ENCODE assay signal across 17 mouse cellular contexts in the genomic region with DNA sequence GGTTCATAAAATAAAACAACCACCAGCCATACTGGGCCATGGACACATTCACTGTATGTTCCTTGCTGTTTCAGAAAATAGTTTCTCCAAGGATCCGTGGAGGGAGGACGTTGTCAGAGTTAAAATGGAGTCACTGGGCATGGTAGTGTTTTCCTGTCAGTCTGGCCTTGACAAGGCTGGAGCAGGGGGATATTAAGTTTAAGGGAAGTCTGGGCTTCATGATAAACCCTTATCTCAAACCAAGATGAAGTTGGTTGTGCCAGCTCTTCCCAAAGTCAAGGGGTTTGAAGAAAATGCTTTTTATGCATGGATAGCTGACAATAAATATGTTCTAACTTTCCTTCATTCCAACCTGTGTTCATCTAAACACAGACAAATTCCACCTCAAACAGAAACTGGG.
A peak's percentile ranks its signal among the peaks of the same experiment; 100 is the strongest.
DNase-seq lines count a peak whose midpoint lies in the region; ATAC-seq and TF ChIP-seq lines count a peak whose summit lies in the region.
"Had no signal": no experiment of that assay in that cellular context is flagged by ENCODE, and none has a peak within 500 bp of the region (broad histone marks: within the 10 kb centered on the region; RNA-seq: fewer than 3 reads in every experiment).

No protein-coding gene starts in this region.

- WGBS in liver, embryonic 11.5 days = 49% methylated on average over 2 of the region's 2 CpGs
- 81% methylated on average over 2 of the region's 2 CpGs for WGBS in intestine, embryonic 15.5 days
- 36% methylated on average over 2 of the region's 2 CpGs for WGBS in liver, postnatal 0 days (ENCODE audit: insufficient replicate concordance)
- WGBS in forebrain, embryonic 12.5 days = 94% methylated on average over 2 of the region's 2 CpGs

- H3K4me1 ChIP-seq in liver, embryonic 11.5 days (replicated peaks; ENCODE audit: control insufficient read depth, insufficient read depth, low read length) = peaks cover 9% of the 10 kb centered on the region
- no peaks in the 10 kb centered on the region for H3K4me1 ChIP-seq in intestine, embryonic 15.5 days (replicated peaks)
- no peaks in the 10 kb centered on the region for H3K4me1 ChIP-seq in liver, postnatal 0 days (ENCODE audit: insufficient read depth)
- H3K4me1 ChIP-seq in forebrain, embryonic 12.5 days = peaks cover 6% of the 10 kb centered on the region; the same call in 1 of the 2 replicates
- H3K4me1 ChIP-seq: embryonic facial prominence, embryonic 12.5 days; limb, embryonic 12.5 days; midbrain, embryonic 12.5 days; neural tube, embryonic 12.5 days had no signal

- H3K9me3 ChIP-seq in liver, embryonic 11.5 days (ENCODE audit: control insufficient read depth, low read length) = no peaks in the 10 kb centered on the region
- no peaks in the 10 kb centered on the region for H3K9me3 ChIP-seq in intestine, embryonic 15.5 days
- H3K9me3 ChIP-seq in liver, postnatal 0 days (ENCODE audit: low read length) = no peaks in the 10 kb centered on the region
- no peaks in the 10 kb centered on the region for H3K9me3 ChIP-seq in forebrain, embryonic 12.5 days
- H3K9me3 ChIP-seq: embryonic facial prominence, embryonic 12.5 days; limb, embryonic 12.5 days had no signal

- TF ChIP-seq EP300 in liver, postnatal 0 days (IDR thresholded peaks at IDR 0.05; ENCODE audit: low read depth) = peak; percentile 56; the same call in 1 of the 2 replicates

- DNase-seq in liver, embryonic 11.5 days (ENCODE audit: low spot score) = no peak
- no peak for DNase-seq in liver
- no peak for DNase-seq in liver, postnatal 0 days
- DNase-seq in spleen, adult 18-20 months = no peak
- no peak for DNase-seq in ovary, postnatal 14 days (ENCODE audit: low spot score)
- DNase-seq: B cell, adult 2 months; cerebellum, adult 9-11 months; kidney, adult 9 months; kidney, postnatal 25 days; lung, adult 2 months; thymus, postnatal 36 days had no signal

- no peaks in the 10 kb centered on the region for H3K27me3 ChIP-seq in liver, embryonic 11.5 days (replicated peaks; ENCODE audit: control insufficient read depth, insufficient read depth, low read length)
- no peaks in the 10 kb centered on the region for H3K27me3 ChIP-seq in intestine, embryonic 15.5 days (replicated peaks)
- no peaks in the 10 kb centered on the region for H3K27me3 ChIP-seq in liver, postnatal 0 days (ENCODE audit: insufficient read depth, low read length)
- no peaks in the 10 kb centered on the region for H3K27me3 ChIP-seq in forebrain, embryonic 12.5 days
- H3K27me3 ChIP-seq: embryonic facial prominence, embryonic 12.5 days; limb, embryonic 12.5 days; midbrain, embryonic 12.5 days; neural tube, embryonic 12.5 days had no signal

- no peak overlapping the region for H3K27ac ChIP-seq in liver, embryonic 11.5 days (ENCODE audit: low read depth, low read length)
- H3K27ac ChIP-seq in intestine, embryonic 15.5 days = peak overlapping the region; percentile 3; the same call in 1 of the 2 replicates
- no peak overlapping the region for H3K27ac ChIP-seq in liver, postnatal 0 days (ENCODE audit: low read depth)
- no peak overlapping the region for H3K27ac ChIP-seq in forebrain, embryonic 12.5 days
- H3K27ac ChIP-seq: embryonic facial prominence, embryonic 12.5 days; limb, embryonic 12.5 days; midbrain, embryonic 12.5 days; neural tube, embryonic 12.5 days had no signal

- peak; percentile 49; the same call in 1 of the 2 replicates for ATAC-seq in liver, embryonic 11.5 days (replicated peaks; ENCODE audit: low FRiP score)
- ATAC-seq in intestine, embryonic 15.5 days = no peak
- no peak for ATAC-seq in liver, postnatal 0 days
- ATAC-seq in forebrain, embryonic 12.5 days (ENCODE audit: low FRiP score) = no peak

- H3K4me3 ChIP-seq in liver, embryonic 11.5 days (ENCODE audit: low read depth, low read length) = no peak overlapping the region
- H3K4me3 ChIP-seq in intestine, embryonic 15.5 days (replicated peaks) = no peak overlapping the region
- no peak overlapping the region for H3K4me3 ChIP-seq in liver, postnatal 0 days (ENCODE audit: low read depth, low read length)
- no peak overlapping the region for H3K4me3 ChIP-seq in forebrain, embryonic 12.5 days (replicated peaks)
- H3K4me3 ChIP-seq: embryonic facial prominence, embryonic 12.5 days; limb, embryonic 12.5 days; midbrain, embryonic 12.5 days; neural tube, embryonic 12.5 days had no signal

- no peak overlapping the region for H3K9ac ChIP-seq in liver, embryonic 11.5 days (ENCODE audit: low read depth, low read length)
- H3K9ac ChIP-seq in intestine, embryonic 15.5 days = no peak overlapping the region
- no peak overlapping the region for H3K9ac ChIP-seq in liver, postnatal 0 days (replicated peaks)
- H3K9ac ChIP-seq in forebrain, embryonic 12.5 days = no peak overlapping the region
- H3K9ac ChIP-seq: embryonic facial prominence, embryonic 12.5 days; limb, embryonic 12.5 days; midbrain, embryonic 12.5 days; neural tube, embryonic 12.5 days had no signal

- no peak overlapping the region; the same call in 1 of the 2 replicates for H3K4me2 ChIP-seq in liver, embryonic 11.5 days
- H3K4me2 ChIP-seq in intestine, embryonic 15.5 days (replicated peaks) = no peak overlapping the region
- no peak overlapping the region for H3K4me2 ChIP-seq in liver, postnatal 0 days (ENCODE audit: low read depth, low read length)
- H3K4me2 ChIP-seq in forebrain, embryonic 12.5 days = no peak overlapping the region
- H3K4me2 ChIP-seq: embryonic facial prominence, embryonic 12.5 days; limb, embryonic 12.5 days; midbrain, embryonic 12.5 days; neural tube, embryonic 12.5 days had no signal

- no peak for TF ChIP-seq CTCF in liver, postnatal 0 days (IDR thresholded peaks at IDR 0.05; ENCODE audit: low read depth)

- peaks cover 9% of the 10 kb centered on the region for H3K36me3 ChIP-seq in liver, embryonic 11.5 days (ENCODE audit: control insufficient read depth, insufficient read depth, low read length)
- H3K36me3 ChIP-seq in intestine, embryonic 15.5 days = peaks cover 19% of the 10 kb centered on the region
- peaks cover 58% of the 10 kb centered on the region for H3K36me3 ChIP-seq in liver, postnatal 0 days (replicated peaks; ENCODE audit: insufficient read depth, low read length)
- peaks cover 21% of the 10 kb centered on the region for H3K36me3 ChIP-seq in forebrain, embryonic 12.5 days (replicated peaks)
